Mouse (Mus musculus): ENCODE measurements at regions not wholly inside any gene's neighbourhood (a gene's known extent, or its start where the extent isn't known, plus 50 kb on each side); places are given as distances from the start of the nearest gene placed in this dataset.
A peak's percentile ranks its signal among the peaks of the same experiment; 100 is the strongest.

DNA sequence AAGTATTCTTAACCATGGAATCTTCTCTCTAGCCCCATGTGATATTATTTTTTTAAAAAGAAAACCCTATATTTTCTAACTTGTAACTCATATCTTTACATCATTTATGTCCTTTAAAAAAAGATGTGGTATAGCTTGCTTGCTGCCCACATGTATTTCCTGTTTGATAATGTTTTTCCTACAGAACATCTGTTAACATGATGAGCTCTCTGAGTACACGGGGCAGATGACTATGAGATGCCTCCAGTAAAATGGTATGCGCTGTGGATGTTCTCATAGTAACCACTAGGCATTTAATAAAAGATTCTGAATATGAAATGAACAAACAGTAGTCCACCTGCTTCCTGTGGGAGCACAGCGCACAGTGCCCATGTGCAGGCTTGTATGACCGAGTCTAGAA is 101.3 kb upstream of the Gm5148 start:
- Histone ChIP-seq H3K9ac (no peak overlapping the region), H3K4me3 (ENCODE audit: low read depth, low read length) (no peak overlapping the region), H3K27me3 (ENCODE audit: insufficient read depth, low read length) (no peaks in the 10 kb centered on the region), H3K9me3 (ENCODE audit: low read length) (no peaks in the 10 kb centered on the region), H3K4me2 (ENCODE audit: low read depth) (no peak overlapping the region), H3K4me1 (ENCODE audit: insufficient read depth) (no peaks in the 10 kb centered on the region), H3K27ac (ENCODE audit: low read depth, low read length) (no peak overlapping the region), H3K36me3 (ENCODE audit: insufficient read depth) (no peaks in the 10 kb centered on the region)
- TF ChIP-seq CTCF (IDR thresholded peaks at IDR 0.05; ENCODE audit: low read depth), result no peak
- WGBS, result 92% methylated on average over 4 of the region's 4 CpGs
- no peak for ATAC-seq
- no peak for DNase-seq

DNA sequence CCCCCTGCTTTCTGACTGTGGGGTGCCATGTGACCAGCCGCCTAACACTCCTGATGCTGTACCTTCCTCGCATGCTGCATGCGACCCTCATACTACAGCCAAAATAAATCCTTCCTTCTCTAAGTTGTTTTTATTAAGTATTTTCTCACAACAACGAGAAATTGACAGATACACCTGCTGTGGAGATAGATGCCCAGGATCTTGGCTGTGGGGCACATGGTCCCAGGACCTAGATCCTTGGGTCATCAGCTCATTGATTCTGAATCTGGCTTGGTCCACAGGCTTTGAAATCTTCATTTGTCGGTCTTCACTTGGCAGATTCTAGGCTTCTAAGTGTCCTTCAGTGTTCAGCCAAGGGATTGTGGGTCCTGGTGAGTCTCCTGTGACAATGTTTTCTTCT is 100.4 kb upstream of the Gm5148 start:
- ATAC-seq, result no peak
- Histone ChIP-seq H3K27ac (ENCODE audit: low read depth, low read length) (no peak overlapping the region), H3K36me3 (ENCODE audit: insufficient read depth) (no peaks in the 10 kb centered on the region), H3K9me3 (ENCODE audit: low read length) (no peaks in the 10 kb centered on the region), H3K9ac (no peak overlapping the region), H3K27me3 (ENCODE audit: insufficient read depth, low read length) (no peaks in the 10 kb centered on the region), H3K4me2 (ENCODE audit: low read depth) (no peak overlapping the region), H3K4me3 (ENCODE audit: low read depth, low read length) (no peak overlapping the region), H3K4me1 (ENCODE audit: insufficient read depth) (no peaks in the 10 kb centered on the region)
- 94% methylated on average over 5 of the region's 5 CpGs for WGBS
- TF ChIP-seq CTCF (IDR thresholded peaks at IDR 0.05; ENCODE audit: low read depth), result no peak
- no peak for DNase-seq

DNA sequence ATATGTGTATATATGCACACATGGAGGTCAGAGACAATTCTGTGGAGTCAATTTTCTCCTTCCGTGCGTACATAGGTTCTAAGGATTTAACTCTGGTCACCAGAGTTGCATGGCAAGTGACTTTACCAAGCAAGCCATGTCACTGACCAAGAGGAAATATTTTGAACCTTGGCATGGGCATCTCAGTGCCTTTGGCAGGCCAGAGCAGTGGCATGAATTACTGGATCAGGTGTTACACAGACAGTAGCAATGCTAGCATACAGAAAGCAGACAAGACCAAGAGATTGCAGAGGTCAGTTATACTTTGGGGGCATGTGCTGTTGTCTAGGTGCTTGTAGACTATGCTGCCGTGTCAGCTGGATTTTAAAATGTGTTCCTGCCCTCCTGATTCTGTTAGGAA is 95.2 kb upstream of the Gm5148 start:
- Histone ChIP-seq H3K4me1 (ENCODE audit: insufficient read depth) (peaks cover 11% of the 10 kb centered on the region; the same call in 1 of the 2 replicates), H3K9ac (no peak overlapping the region), H3K4me3 (ENCODE audit: low read depth, low read length) (no peak overlapping the region), H3K9me3 (ENCODE audit: low read length) (no peaks in the 10 kb centered on the region), H3K27ac (ENCODE audit: low read depth, low read length) (no peak overlapping the region), H3K27me3 (ENCODE audit: insufficient read depth, low read length) (no peaks in the 10 kb centered on the region), H3K4me2 (ENCODE audit: low read depth) (no peak overlapping the region), H3K36me3 (ENCODE audit: insufficient read depth) (no peaks in the 10 kb centered on the region)
- 95% methylated on average over 3 of the region's 3 CpGs for WGBS
- no peak for ATAC-seq
- no peak for TF ChIP-seq CTCF (IDR thresholded peaks at IDR 0.05; ENCODE audit: low read depth)
- DNase-seq, result no peak

DNA sequence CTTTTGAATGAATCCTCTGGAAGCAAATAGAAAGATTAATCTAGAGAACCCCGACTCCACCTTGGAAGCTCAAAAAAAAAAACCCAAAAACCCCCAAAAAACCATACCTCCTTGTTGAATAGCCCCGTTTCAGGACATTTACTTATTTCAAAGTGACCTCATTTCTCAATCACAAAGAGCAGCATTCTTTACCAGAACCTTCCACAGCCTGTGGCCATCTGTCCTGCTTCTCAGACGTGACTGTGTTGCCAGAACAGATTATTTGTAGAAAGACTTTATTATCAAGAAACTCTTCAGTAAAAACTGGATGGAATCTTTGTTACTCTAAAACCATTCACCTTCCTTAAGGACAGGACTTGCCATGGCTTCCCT is 93.1 kb upstream of the Gm5148 start:
- no peaks in the 10 kb centered on the region for H3K27me3 ChIP-seq (ENCODE audit: insufficient read depth, low read length)
- no peak for TF ChIP-seq CTCF (IDR thresholded peaks at IDR 0.05; ENCODE audit: low read depth)
- DNase-seq (no peak), ATAC-seq (no peak)
- no peaks in the 10 kb centered on the region for H3K36me3 ChIP-seq (ENCODE audit: insufficient read depth)
- H3K4me2 ChIP-seq (ENCODE audit: low read depth), result no peak overlapping the region; the same call in 1 of the 2 replicates
- 17% methylated on average over 3 of the region's 3 CpGs for WGBS
- H3K4me3 ChIP-seq (ENCODE audit: low read depth, low read length), result no peak overlapping the region
- H3K9me3 ChIP-seq (ENCODE audit: low read length), result no peaks in the 10 kb centered on the region
- H3K27ac ChIP-seq (ENCODE audit: low read depth, low read length), result no peak overlapping the region; the same call in 1 of the 2 replicates
- H3K4me1 ChIP-seq (ENCODE audit: insufficient read depth), result peaks cover 11% of the 10 kb centered on the region; the same call in 1 of the 2 replicates
- H3K9ac ChIP-seq, result no peak overlapping the region

DNA sequence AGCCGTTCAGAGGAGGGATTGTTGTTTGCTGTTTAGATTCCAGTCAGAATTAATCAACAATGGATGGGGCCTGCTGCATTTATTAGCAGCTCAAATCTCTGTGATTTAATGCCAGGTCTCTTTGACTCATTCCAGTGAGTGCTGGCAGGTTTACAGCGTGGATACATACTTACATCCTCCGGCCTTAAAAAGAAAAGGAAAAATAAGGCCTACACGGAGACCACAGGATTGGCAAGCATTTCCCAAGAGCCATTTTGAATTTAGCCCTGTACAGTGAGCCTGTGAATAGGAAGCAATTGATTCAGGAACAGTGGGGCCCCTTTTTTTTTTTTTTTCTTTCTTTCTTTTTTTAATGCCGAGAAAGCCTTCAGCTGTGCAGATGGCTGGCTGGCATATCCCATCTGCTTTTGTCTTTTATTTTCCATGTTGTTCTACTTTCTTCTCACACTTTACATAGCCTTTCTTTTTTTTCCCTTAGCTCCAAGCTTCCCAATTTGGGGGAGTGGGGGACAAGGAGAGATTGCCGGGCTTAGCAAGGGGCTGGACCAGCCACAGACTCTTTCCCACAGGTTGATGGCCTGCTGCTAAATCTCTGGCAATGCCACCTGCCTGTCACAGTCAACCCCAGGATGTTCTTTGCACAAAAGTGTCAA is 92.6 kb upstream of the Gm5148 start:
- peak overlapping the region; percentile 2; the same call in 1 of the 2 replicates for H3K27ac ChIP-seq (ENCODE audit: low read depth, low read length)
- peak; percentile 76 for DNase-seq
- no peaks in the 10 kb centered on the region for H3K27me3 ChIP-seq (ENCODE audit: insufficient read depth, low read length)
- no peak overlapping the region for H3K4me3 ChIP-seq (ENCODE audit: low read depth, low read length)
- 11% methylated on average over 6 of the region's 6 CpGs for WGBS
- H3K4me2 ChIP-seq (ENCODE audit: low read depth), result no peak overlapping the region; the same call in 1 of the 2 replicates
- H3K36me3 ChIP-seq (ENCODE audit: insufficient read depth), result no peaks in the 10 kb centered on the region
- H3K4me1 ChIP-seq (ENCODE audit: insufficient read depth), result peaks cover 11% of the 10 kb centered on the region; the same call in 1 of the 2 replicates
- peak; percentile 89 for ATAC-seq
- no peak overlapping the region for H3K9ac ChIP-seq
- no peaks in the 10 kb centered on the region for H3K9me3 ChIP-seq (ENCODE audit: low read length)
- no peak for TF ChIP-seq CTCF (IDR thresholded peaks at IDR 0.05; ENCODE audit: low read depth)

DNA sequence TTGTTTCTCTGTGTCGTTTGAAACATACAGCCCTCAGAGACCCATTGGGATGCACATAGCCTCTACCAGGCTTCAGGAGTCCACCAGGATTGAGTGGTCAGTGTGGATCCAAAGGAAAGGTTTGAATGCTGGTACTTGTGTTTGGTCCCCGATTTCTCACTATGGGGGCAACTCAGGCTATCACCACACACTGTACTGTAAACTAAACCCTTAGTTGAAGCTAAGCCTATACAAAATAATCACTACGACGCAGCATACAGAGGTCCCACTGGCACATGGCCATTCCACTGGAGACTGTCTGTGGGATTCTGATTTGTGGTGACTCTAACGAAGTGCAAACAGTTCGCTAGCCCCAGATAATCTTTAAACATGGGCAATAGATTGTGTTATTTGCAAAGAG is 91.5 kb upstream of the Gm5148 start:
- WGBS, result 76% methylated on average over 6 of the region's 6 CpGs
- TF ChIP-seq CTCF (IDR thresholded peaks at IDR 0.05; ENCODE audit: low read depth), result no peak
- H3K27me3 ChIP-seq (ENCODE audit: insufficient read depth, low read length), result no peaks in the 10 kb centered on the region
- no peak overlapping the region for H3K4me2 ChIP-seq (ENCODE audit: low read depth)
- peaks cover 11% of the 10 kb centered on the region; the same call in 1 of the 2 replicates for H3K4me1 ChIP-seq (ENCODE audit: insufficient read depth)
- DNase-seq (no peak), ATAC-seq (no peak)
- no peaks in the 10 kb centered on the region for H3K9me3 ChIP-seq (ENCODE audit: low read length)
- no peak overlapping the region for H3K27ac ChIP-seq (ENCODE audit: low read depth, low read length)
- no peak overlapping the region for H3K9ac ChIP-seq
- H3K36me3 ChIP-seq (ENCODE audit: insufficient read depth), result no peaks in the 10 kb centered on the region
- no peak overlapping the region for H3K4me3 ChIP-seq (ENCODE audit: low read depth, low read length)

DNA sequence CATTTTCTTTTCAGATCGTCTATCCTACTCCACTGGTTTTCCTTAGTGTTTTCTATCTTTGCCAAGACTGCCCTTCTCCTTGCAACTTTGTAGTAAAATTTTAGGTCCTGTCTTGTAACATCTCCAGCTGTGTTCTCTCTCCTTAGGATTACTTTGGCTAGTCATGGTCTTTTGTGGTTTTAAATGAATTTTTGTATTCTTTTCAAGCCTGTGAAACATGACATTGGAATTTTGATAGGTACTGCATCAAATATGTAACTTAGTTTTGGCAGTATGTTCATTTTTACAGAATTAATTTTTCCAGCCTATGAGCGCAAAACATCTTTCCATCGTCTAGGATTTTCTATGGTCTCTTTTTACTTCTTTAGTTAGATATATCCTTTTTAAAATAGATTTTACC is 88.6 kb upstream of the Gm5148 start:
- no peak for ATAC-seq
- Histone ChIP-seq H3K27me3 (ENCODE audit: insufficient read depth, low read length) (no peaks in the 10 kb centered on the region), H3K4me2 (ENCODE audit: low read depth) (no peak overlapping the region), H3K27ac (ENCODE audit: low read depth, low read length) (no peak overlapping the region), H3K4me3 (ENCODE audit: low read depth, low read length) (no peak overlapping the region), H3K36me3 (ENCODE audit: insufficient read depth) (no peaks in the 10 kb centered on the region), H3K9ac (no peak overlapping the region), H3K4me1 (ENCODE audit: insufficient read depth) (peaks cover 11% of the 10 kb centered on the region; the same call in 1 of the 2 replicates), H3K9me3 (ENCODE audit: low read length) (no peaks in the 10 kb centered on the region)
- TF ChIP-seq CTCF (IDR thresholded peaks at IDR 0.05; ENCODE audit: low read depth), result no peak
- WGBS, result 94% methylated on average over 3 of the region's 3 CpGs
- no peak for DNase-seq
